Mouse (Mus musculus) limb, embryonic 13.5 days (tissue): ENCODE results near the gene Wfdc11. TPM values are rescaled to one million over a fixed set of nuclear protein-coding genes. Genes with fewer than 3 reads are reported as not detected.
"Not testable (repeated sequence)": the region's sequence is repeated elsewhere in the genome, so short reads cannot be mapped to it uniquely, and the experiment has no call there.

ENCODE experiments used
- ATAC-seq: fragments of 200-750 bp; cut with Nextera tagmentation; 2 replicates; pipeline ENCODE4 v1.8.0; 2017; ENCODE audit warnings: low read depth, moderate number of reproducible peaks, moderate TSS enrichment; ENCODE audit not compliant: low FRiP score
- H3K27ac ChIP-seq: fragments of 300-500 bp; sonication (generic); 2 replicates; pipeline ENCODE4 v1.5.1; 2015; ENCODE audit warnings: inconsistent platforms, mild to moderate bottlenecking, moderate library complexity
- H3K27me3 ChIP-seq: fragments of 300-500 bp; sonication (generic); 2 replicates; pipeline ENCODE4 v1.6.1; 2015; ENCODE audit warnings: mild to moderate bottlenecking, inconsistent platforms
- H3K36me3 ChIP-seq: fragments of 300-500 bp; sonication (generic); 2 replicates; pipeline ENCODE4 v1.6.1; 2015; ENCODE audit warnings: inconsistent platforms, mild to moderate bottlenecking, moderate library complexity
- H3K4me1 ChIP-seq: fragments of 300-500 bp; sonication (generic); 2 replicates; pipeline ENCODE4 v1.6.1; 2015; ENCODE audit warnings: inconsistent platforms
- H3K4me2 ChIP-seq: fragments of 300-500 bp; sonication (generic); replicated peaks from 2 replicates; pipeline ENCODE4 v1.6.1; 2015; ENCODE audit warnings: inconsistent platforms, mild to moderate bottlenecking, moderate library complexity
- H3K4me3 ChIP-seq: fragments of 300-500 bp; sonication (generic); 2 replicates; pipeline ENCODE4 v1.5.1; 2015; ENCODE audit warnings: moderate library complexity, mild to moderate bottlenecking, inconsistent platforms
- H3K9ac ChIP-seq: fragments of 300-500 bp; sonication (generic); 2 replicates; pipeline ENCODE4 v1.6.1; 2015; ENCODE audit warnings: mild to moderate bottlenecking, inconsistent platforms
- H3K9me3 ChIP-seq: fragments of 300-500 bp; sonication (generic); 2 replicates; pipeline ENCODE4 v1.6.1; 2016; ENCODE audit warnings: inconsistent platforms
- WGBS: fragments of 180-500 bp; shearing (Covaris S2); methylation state at CpG from one replicate; pipeline ENCODE4 v1.1.7; 2015; 5-methylcytosine and 5-hydroxymethylcytosine counted together
- polyA plus RNA-seq: library from polyadenylated mRNA; unstranded; fragments of >200 nt; fragmentation: Nextera tagmentation; extraction: Ambion mirVana; gene quantifications from 2 replicates; pipeline ENCODE4 v1.2.1, GENCODE M21; 2015

The Wfdc11 gene
- polyA plus RNA-seq, result not detected in 2 replicates

GRCm38 (mm10) chr2:164673987-164674386, at the start of gene Wfdc11:
Wfdc11 (minus strand) TSS chr2:164674087.
- no peak for ATAC-seq
- Histone ChIP-seq H3K4me3 (no peak within 1 kb of the TSS), H3K4me2 (no peak within 1 kb of the TSS), H3K9me3 (no peaks in the 10 kb centered on the region), H3K4me1 (0 out of 2 replicates have a peak, but pooled peaks cover 5% of the 10 kb centered on the region), H3K27ac (no peak within 1 kb of the TSS), H3K27me3 (no peaks in the 10 kb centered on the region), H3K36me3 (no peaks in the 10 kb centered on the region), H3K9ac (no peak within 1 kb of the TSS)
- WGBS, result 73% methylated on average over 7 of the region's 7 CpGs

- Histone ChIP-seq H3K9ac (no peak overlapping the region), H3K4me1 (no peaks in the 10 kb centered on the region), H3K27ac (no peak overlapping the region), H3K4me2 (no peak overlapping the region), H3K36me3 (no peaks in the 10 kb centered on the region), H3K27me3 (no peaks in the 10 kb centered on the region), H3K9me3 (peaks cover 6% of the 10 kb centered on the region; the same call in 1 of the 2 replicates), H3K4me3 (no peak overlapping the region)
- no peak for ATAC-seq
- WGBS, result 64% methylated on average over 4 of the region's 4 CpGs
These were observed 49.4 kb upstream of the Wfdc11 start for GRCm38 (mm10) chr2:164723276-164723675.

DNA sequence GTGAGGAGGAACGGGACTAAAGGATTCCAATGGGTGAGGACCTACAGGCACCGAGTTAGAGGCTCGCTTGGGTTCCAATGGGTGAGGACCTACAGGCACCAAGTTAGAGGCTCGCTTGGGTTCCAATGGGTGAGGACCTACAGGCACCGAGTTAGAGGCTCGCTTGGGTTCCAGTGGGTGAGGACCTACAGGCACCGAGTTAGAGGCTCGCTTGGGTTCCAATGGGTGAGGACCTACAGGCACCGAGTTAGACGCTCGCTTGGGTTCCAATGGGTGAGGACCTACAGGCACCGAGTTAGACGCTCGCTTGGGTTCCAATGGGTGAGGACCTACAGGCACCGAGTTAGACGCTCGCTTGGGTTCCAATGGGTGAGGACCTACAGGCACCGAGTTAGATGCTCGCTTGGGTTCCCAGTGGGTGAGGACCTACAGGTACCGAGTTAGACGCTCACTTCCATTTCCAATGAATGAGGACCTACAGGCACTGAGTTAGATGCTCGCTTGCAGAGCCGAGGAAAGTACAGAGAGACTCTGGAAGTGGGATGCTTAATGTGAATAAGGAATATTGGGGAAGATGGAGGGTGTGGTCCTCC, 42.4 kb upstream of the Wfdc11 start:
- H3K27me3 ChIP-seq, H3K36me3 ChIP-seq, H3K4me3 ChIP-seq, H3K9ac ChIP-seq, H3K27ac ChIP-seq, H3K4me2 ChIP-seq, H3K4me1 ChIP-seq, ATAC-seq, H3K9me3 ChIP-seq: not testable (repeated sequence)
- 91% methylated on average over 23 of the region's 23 CpGs for WGBS

- 83% methylated on average over 6 of the region's 6 CpGs for WGBS
These were observed 41.1 kb upstream of the Wfdc11 start, which contains the start of gene Spint5 for GRCm38 (mm10) chr2:164715005-164715404. Spint5 (plus strand) TSS chr2:164715305.

GRCm38 (mm10) chr2:164705991-164706390, 32.1 kb upstream of the Wfdc11 start:
- 89% methylated on average over 14 of the region's 14 CpGs for WGBS
- Histone ChIP-seq H3K27me3 (0 out of 2 replicates have a peak, but pooled peaks cover 5% of the 10 kb centered on the region), H3K36me3 (no peaks in the 10 kb centered on the region), H3K4me1 (no peaks in the 10 kb centered on the region), H3K27ac (no peak overlapping the region), H3K9me3 (peaks cover 3% of the 10 kb centered on the region; the same call in 1 of the 2 replicates), H3K9ac (no peak overlapping the region), H3K4me3 (no peak overlapping the region), H3K4me2 (no peak overlapping the region)
- no peak for ATAC-seq

More at GRCm38 (mm10) chr2:164715005-164715404, 41.1 kb upstream of the Wfdc11 start, which contains the start of gene Spint5:
- no peak within 1 kb of the TSS for H3K27ac ChIP-seq
- H3K4me2 ChIP-seq, result no peak within 1 kb of the TSS
- no peaks in the 10 kb centered on the region for H3K4me1 ChIP-seq
- H3K27me3 ChIP-seq, result no peaks in the 10 kb centered on the region
- no peak for ATAC-seq
- H3K9ac ChIP-seq, result no peak within 1 kb of the TSS
- H3K36me3 ChIP-seq, result no peaks in the 10 kb centered on the region
- H3K4me3 ChIP-seq, result no peak within 1 kb of the TSS
- H3K9me3 ChIP-seq, result no peaks in the 10 kb centered on the region

DNA sequence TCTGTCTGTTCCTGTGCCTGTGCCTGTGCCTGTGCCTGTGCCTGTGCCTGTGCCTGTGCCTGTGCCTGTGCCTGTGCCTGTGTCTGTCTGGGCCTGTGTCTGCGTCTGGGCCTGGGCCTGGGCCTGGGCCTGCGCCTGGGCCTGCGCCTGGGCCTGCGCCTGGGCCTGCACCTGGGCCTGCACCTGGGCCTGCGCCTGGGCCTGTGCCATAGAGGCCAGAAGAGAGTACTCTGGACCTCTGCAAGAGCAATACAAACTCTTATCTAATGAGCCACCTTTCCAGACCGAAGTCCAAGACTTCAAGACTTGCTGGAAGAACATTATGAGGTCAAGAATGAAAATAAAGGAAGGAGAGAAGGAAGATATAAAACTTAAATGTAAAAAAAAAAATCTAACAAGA, 31.4 kb upstream of the Wfdc11 start:
- Histone ChIP-seq H3K4me2 (no peak overlapping the region), H3K27ac (no peak overlapping the region), H3K4me1 (no peaks in the 10 kb centered on the region), H3K9ac (no peak overlapping the region), H3K27me3 (0 out of 2 replicates have a peak, but pooled peaks cover 5% of the 10 kb centered on the region), H3K9me3 (peaks cover 3% of the 10 kb centered on the region; the same call in 1 of the 2 replicates), H3K36me3 (no peaks in the 10 kb centered on the region), H3K4me3 (no peak overlapping the region)
- WGBS, result 89% methylated on average over 6 of the region's 6 CpGs
- ATAC-seq, result no peak

DNA sequence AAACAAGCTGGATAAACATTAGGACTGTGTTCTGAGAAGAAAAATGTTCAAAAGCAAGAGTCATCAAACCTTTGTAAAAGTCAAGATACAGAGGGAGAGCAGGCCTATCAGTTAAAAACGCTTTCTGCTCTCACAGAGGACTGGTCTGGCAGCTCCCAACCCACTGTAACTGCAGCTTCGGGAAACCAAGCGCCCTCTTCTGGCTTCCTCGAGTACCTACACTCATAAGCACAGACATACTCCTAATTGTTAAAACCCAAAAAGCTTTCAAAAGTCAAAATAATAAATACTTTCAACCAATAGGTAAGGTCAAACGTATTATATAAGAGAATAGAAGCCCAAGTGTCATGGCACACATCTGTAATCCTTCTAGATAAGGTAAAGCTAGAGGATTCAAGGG, 30.3 kb upstream of the Wfdc11 start:
- H3K4me3 ChIP-seq, result no peak overlapping the region
- no peaks in the 10 kb centered on the region for H3K36me3 ChIP-seq
- ATAC-seq, result no peak
- no peak overlapping the region for H3K9ac ChIP-seq
- H3K9me3 ChIP-seq, result peaks cover 3% of the 10 kb centered on the region; the same call in 1 of the 2 replicates
- WGBS, result 85% methylated on average over 5 of the region's 5 CpGs
- no peaks in the 10 kb centered on the region for H3K4me1 ChIP-seq
- H3K27ac ChIP-seq, result no peak overlapping the region
- H3K27me3 ChIP-seq, result no peaks in the 10 kb centered on the region
- no peak overlapping the region for H3K4me2 ChIP-seq

GRCm38 (mm10) chr2:164701761-164702160, 27.9 kb upstream of the Wfdc11 start:
- ATAC-seq, result no peak
- 88% methylated on average over 5 of the region's 5 CpGs for WGBS
- Histone ChIP-seq H3K4me1 (no peaks in the 10 kb centered on the region), H3K27ac (no peak overlapping the region), H3K36me3 (no peaks in the 10 kb centered on the region), H3K4me3 (no peak overlapping the region), H3K4me2 (no peak overlapping the region), H3K9ac (no peak overlapping the region), H3K9me3 (peaks cover 3% of the 10 kb centered on the region; the same call in 1 of the 2 replicates), H3K27me3 (no peaks in the 10 kb centered on the region)

- H3K27me3 ChIP-seq, result no peaks in the 10 kb centered on the region
- 57% methylated on average over 5 of the region's 5 CpGs for WGBS
- H3K36me3 ChIP-seq, result no peaks in the 10 kb centered on the region
- H3K4me2 ChIP-seq, result no peak overlapping the region
- peaks cover 3% of the 10 kb centered on the region; the same call in 1 of the 2 replicates for H3K9me3 ChIP-seq
- no peak for ATAC-seq
- no peak overlapping the region for H3K4me3 ChIP-seq
- no peak overlapping the region for H3K27ac ChIP-seq
- H3K4me1 ChIP-seq, result no peaks in the 10 kb centered on the region
- no peak overlapping the region for H3K9ac ChIP-seq
These were observed 27.1 kb upstream of the Wfdc11 start for GRCm38 (mm10) chr2:164700959-164701358.

GRCm38 (mm10) chr2:164698201-164698600, 24.3 kb upstream of the Wfdc11 start, which contains the start of gene Spint4:
Spint4 (plus strand) TSS chr2:164698501.
- Histone ChIP-seq H3K27me3 (0 out of 2 replicates have a peak, but pooled peaks cover 2% of the 10 kb centered on the region), H3K9me3 (no peaks in the 10 kb centered on the region), H3K4me3 (no peak within 1 kb of the TSS), H3K4me1 (no peaks in the 10 kb centered on the region), H3K27ac (no peak within 1 kb of the TSS), H3K36me3 (no peaks in the 10 kb centered on the region), H3K4me2 (no peak within 1 kb of the TSS), H3K9ac (no peak within 1 kb of the TSS)
- no peak for ATAC-seq
- 75% methylated on average over 4 of the region's 4 CpGs for WGBS

- H3K4me2 ChIP-seq, result no peak within 1 kb of the TSS
- no peaks in the 10 kb centered on the region for H3K4me1 ChIP-seq
- 61% methylated on average over 3 of the region's 3 CpGs for WGBS
- H3K27ac ChIP-seq, result no peak within 1 kb of the TSS
- no peak within 1 kb of the TSS for H3K4me3 ChIP-seq
- 0 out of 2 replicates have a peak, but pooled peaks cover 2% of the 10 kb centered on the region for H3K27me3 ChIP-seq
- H3K36me3 ChIP-seq, result no peaks in the 10 kb centered on the region
- ATAC-seq, result no peak
- H3K9me3 ChIP-seq, result no peaks in the 10 kb centered on the region
- no peak within 1 kb of the TSS for H3K9ac ChIP-seq
These were observed 10.9 kb upstream of the Wfdc11 start, which contains the start of gene Wfdc13 for GRCm38 (mm10) chr2:164684807-164685206. Wfdc13 (plus strand) TSS chr2:164685107.

- no peak for ATAC-seq
- 0 out of 2 replicates have a peak, but pooled peaks cover 8% of the 10 kb centered on the region for H3K4me1 ChIP-seq
- no peak overlapping the region for H3K4me2 ChIP-seq
- H3K9ac ChIP-seq, result no peak overlapping the region
- WGBS, result 36% methylated on average over 3 of the region's 3 CpGs
- H3K36me3 ChIP-seq, result no peaks in the 10 kb centered on the region
- H3K4me3 ChIP-seq, result no peak overlapping the region
- H3K27me3 ChIP-seq, result no peaks in the 10 kb centered on the region
- no peak overlapping the region for H3K27ac ChIP-seq
- H3K9me3 ChIP-seq, result no peaks in the 10 kb centered on the region
These were observed 6.0 kb upstream of the Wfdc11 start for GRCm38 (mm10) chr2:164679906-164680305.
